Mouse (Mus musculus) left cerebral cortex, postnatal 10 days (tissue): ENCODE data around the gene Gm20696. TPM values are rescaled to one million over a fixed set of nuclear protein-coding genes. Genes with fewer than 3 reads are reported as not detected.

Experiments used
- DNase-seq, 2 experiments: peaks; one replicate each; pipeline ENCODE4 v3.0.0; 2021 to 2022; ENCODE audit warnings: low spot score in 2 of 2, mixed read lengths in 1 of 2; ENCODE audit errors: extremely low spot score in 1 of 2
- intact Hi-C: fragments of 180-260 bp; cut with DNase I; formaldehyde crosslinking; loops from one replicate; pipeline ENCODE4 v1.15.1; 2025
- total RNA-seq, 2 experiments: library from RNA; stranded (reverse); gene quantifications; 2 replicates each; pipeline ENCODE4 v1.2.3; 2021

Gm20696 gene
- total RNA-seq, 2 experiments from 2014 or later = 7.0 to 7.9 TPM

- no peak for DNase-seq
- intact Hi-C loops = no loop called here
Observed at GRCm38 (mm10) chr6:99339986-99340721, 326.4 kb downstream of the Gm20696 start.

GRCm38 (mm10) chr6:99339343-99339620 is 327.3 kb downstream of the Gm20696 start:
- intact Hi-C loops = no loop called here
- DNase-seq = no peak

GRCm38 (mm10) chr6:99338593-99339342 is 327.8 kb downstream of the Gm20696 start:
- DNase-seq = no peak
- intact Hi-C loops = no loop called here

GRCm38 (mm10) chr6:99338174-99338573 is 328.4 kb downstream of the Gm20696 start:
- intact Hi-C loops = no loop called here
- no peak for DNase-seq

- peak in 1 of 2 experiments; percentile 34 for DNase-seq
- intact Hi-C loops = no loop called here
Observed at GRCm38 (mm10) chr6:99337575-99337974, 329.0 kb downstream of the Gm20696 start.

- intact Hi-C loops = no loop called here
- DNase-seq = no peak
Observed at GRCm38 (mm10) chr6:99336191-99336590, 330.4 kb downstream of the Gm20696 start.

GRCm38 (mm10) chr6:99335174-99335830 is 331.3 kb downstream of the Gm20696 start:
- intact Hi-C loops = no loop called here
- DNase-seq = no peak

- intact Hi-C loops = no loop called here
- DNase-seq = no peak
Observed at GRCm38 (mm10) chr6:99334255-99334654, 332.3 kb downstream of the Gm20696 start.

- no peak for DNase-seq
- intact Hi-C loops = no loop called here
Observed at GRCm38 (mm10) chr6:99333127-99333526, 333.5 kb downstream of the Gm20696 start.

- DNase-seq = no peak
Observed at GRCm38 (mm10) chr6:99330169-99330568, 336.4 kb downstream of the Gm20696 start.

GRCm38 (mm10) chr6:99328634-99329033 is 338.0 kb downstream of the Gm20696 start:
- intact Hi-C loops = no loop called here
- DNase-seq = no peak

More at GRCm38 (mm10) chr6:99330169-99330568, 336.4 kb downstream of the Gm20696 start:
- intact Hi-C loops = no loop called here

GRCm38 (mm10) chr6:99328146-99328545 is 338.5 kb downstream of the Gm20696 start:
- DNase-seq = no peak
- intact Hi-C loops = no loop called here

GRCm38 (mm10) chr6:99327721-99328120 is 338.9 kb downstream of the Gm20696 start:
- intact Hi-C loops = no loop called here
- peak in 1 of 2 experiments; percentile 50 for DNase-seq

- intact Hi-C loops = no loop called here
- DNase-seq = no peak
Observed at GRCm38 (mm10) chr6:99325881-99326280, 340.7 kb downstream of the Gm20696 start.

GRCm38 (mm10) chr6:99325461-99325860 is 341.1 kb downstream of the Gm20696 start:
- DNase-seq = no peak
- intact Hi-C loops = no loop called here

- intact Hi-C loops = no loop called here
Observed at GRCm38 (mm10) chr6:99322132-99322904, 344.3 kb downstream of the Gm20696 start.

GRCm38 (mm10) chr6:99320444-99320843 is 346.2 kb downstream of the Gm20696 start:
- intact Hi-C loops = no loop called here
- DNase-seq = no peak

More at GRCm38 (mm10) chr6:99322132-99322904, 344.3 kb downstream of the Gm20696 start:
- no peak for DNase-seq

GRCm38 (mm10) chr6:99319415-99320405 is 346.9 kb downstream of the Gm20696 start:
- no peak for DNase-seq
- intact Hi-C loops = no loop called here
